Mouse (Mus musculus): ENCODE results near the gene Chpt1. TPM values are rescaled to one million over a fixed set of nuclear protein-coding genes. Genes with fewer than 3 reads are reported as not detected.

Gene Chpt1
- polyA plus RNA-seq, 1 experiment from 2014 or later: 25.0 TPM

DNA sequence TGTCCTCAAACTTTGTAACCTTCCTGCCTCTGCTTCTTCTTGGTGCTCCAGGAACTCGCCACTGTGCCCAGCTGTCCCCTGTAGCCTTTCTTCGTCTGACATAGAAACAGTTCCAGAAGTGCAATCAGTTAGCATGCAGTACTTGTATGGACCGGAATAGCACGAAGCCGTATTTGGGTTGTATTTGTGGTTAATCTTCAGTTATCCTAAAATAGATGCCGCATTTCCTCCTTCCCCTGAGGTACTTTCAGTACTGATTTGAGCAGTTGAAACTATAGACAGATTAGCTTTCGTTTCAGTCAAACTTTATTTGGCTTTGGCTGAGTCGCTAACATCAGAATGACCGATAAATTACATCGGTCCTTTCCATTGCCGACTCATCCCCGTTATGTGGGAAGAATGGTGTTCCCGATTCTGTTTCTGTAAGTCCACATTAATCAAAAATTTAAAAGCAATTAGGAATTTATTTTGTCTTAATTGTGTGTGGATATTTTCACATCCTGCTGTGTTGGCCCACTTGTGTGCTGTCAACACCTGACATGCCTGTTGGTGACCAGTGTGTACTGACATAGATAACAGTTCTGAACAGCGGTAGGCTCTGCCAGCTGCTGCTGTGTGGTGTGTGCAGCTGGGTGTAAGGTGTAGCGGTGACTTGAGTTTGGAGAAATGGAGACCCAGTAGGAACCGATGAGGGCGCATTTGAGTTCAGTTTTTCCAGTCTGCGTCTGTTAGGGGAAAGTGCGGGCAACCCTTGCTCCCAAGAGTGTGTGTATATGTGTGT, 83.0 kb downstream of the Chpt1 start:
- Histone ChIP-seq H3K9me3 (replicated peaks) (no peaks in the 10 kb centered on the region), H3K27ac (no peak overlapping the region), H3K4me2 (replicated peaks) (no peak overlapping the region), H3K4me1 (no peaks in the 10 kb centered on the region), H3K9ac (no peak overlapping the region), H3K27me3 (no peaks in the 10 kb centered on the region), H3K4me3 (no peak overlapping the region), H3K36me3 (peaks cover 9% of the 10 kb centered on the region)
- ATAC-seq (ENCODE audit: low FRiP score): no peak
- 94% methylated on average over 19 of the region's 19 CpGs for WGBS

DNA sequence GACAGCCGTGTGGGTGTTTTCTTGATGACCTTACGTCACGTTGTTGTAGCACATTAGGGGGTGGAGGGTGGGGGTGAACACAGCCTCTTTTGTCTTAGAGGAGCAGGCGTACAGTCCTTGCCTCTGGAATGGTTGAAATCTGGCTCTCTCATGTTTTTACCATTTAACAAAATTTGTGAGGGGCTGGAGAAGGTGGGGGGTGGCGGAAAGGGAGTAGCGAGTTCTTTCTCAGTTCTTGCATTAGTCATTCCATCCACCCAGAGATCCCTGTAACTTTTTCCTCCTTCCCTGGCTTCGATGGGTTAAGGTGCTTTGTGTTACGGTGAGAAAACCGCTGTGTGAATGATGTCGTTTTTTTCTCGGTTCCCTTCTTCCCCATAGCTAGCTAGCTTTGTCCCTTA, 83.7 kb downstream of the Chpt1 start:
- Histone ChIP-seq H3K4me2 (replicated peaks) (no peak overlapping the region), H3K4me3 (no peak overlapping the region), H3K9ac (no peak overlapping the region), H3K27me3 (no peaks in the 10 kb centered on the region), H3K9me3 (replicated peaks) (no peaks in the 10 kb centered on the region), H3K27ac (no peak overlapping the region), H3K36me3 (peaks cover 9% of the 10 kb centered on the region), H3K4me1 (no peaks in the 10 kb centered on the region)
- WGBS: 78% methylated on average over 11 of the region's 11 CpGs
- no peak for ATAC-seq (ENCODE audit: low FRiP score)

DNA sequence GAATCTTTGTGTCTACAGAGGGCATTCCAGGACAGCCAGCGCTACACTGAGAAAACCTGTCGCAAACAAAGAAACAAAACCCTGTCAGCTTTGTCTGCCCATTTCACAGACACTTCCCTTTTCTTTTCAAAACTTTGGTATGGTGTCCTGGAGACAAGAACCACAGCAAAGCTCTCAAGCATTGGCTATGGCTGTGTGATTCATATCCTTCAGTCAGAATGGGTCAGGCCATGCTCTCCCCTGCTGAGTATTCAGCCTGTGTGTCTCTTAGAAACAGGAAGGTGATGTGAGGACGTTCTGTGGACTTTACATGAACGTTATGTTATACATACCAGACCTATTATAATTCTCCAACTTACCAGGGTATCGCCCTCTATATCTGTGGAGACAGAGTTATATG, 86.2 kb downstream of the Chpt1 start:
- no peaks in the 10 kb centered on the region for H3K27me3 ChIP-seq
- no peaks in the 10 kb centered on the region for H3K9me3 ChIP-seq (replicated peaks)
- H3K4me1 ChIP-seq: no peaks in the 10 kb centered on the region
- peaks cover 9% of the 10 kb centered on the region for H3K36me3 ChIP-seq
- H3K9ac ChIP-seq: no peak overlapping the region
- no peak overlapping the region for H3K27ac ChIP-seq
- no peak overlapping the region for H3K4me2 ChIP-seq (replicated peaks)
- no peak for ATAC-seq (ENCODE audit: low FRiP score)
- H3K4me3 ChIP-seq: no peak overlapping the region
- WGBS: 89% methylated on average over 5 of the region's 5 CpGs

DNA sequence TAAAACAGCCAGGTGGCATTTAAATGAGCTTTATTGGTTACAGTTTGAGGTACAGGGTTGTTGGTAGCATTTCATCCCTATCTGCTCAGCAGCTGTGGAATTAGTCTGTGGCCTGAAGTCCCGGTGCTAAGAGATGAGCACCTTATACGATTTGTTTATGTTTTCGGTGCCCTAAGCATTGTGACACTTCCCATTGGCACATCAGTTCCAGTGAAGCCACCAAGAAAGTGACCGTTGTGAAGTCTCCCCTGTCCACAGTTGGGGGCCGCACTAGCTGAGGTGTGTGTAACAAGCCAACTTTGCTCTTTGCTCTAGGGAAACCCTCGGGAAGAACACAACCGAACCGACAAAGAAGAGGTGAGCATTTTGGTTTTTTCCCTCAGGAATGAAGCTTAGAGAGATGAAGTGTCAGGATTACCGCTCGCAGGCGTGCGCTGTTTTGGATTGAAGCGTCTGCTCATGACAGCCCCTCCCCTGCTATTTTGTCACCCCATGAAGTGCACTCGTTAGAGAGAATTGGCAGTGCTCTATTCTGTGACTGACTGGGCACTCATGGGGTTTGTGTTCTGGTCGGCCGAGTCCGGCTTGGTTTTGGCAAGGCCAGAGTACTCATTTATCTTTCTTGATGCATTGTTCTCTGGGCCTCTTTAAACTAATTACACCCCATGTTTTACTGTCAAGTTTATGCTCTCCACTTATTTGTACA, 91.4 kb downstream of the Chpt1 start:
- no peaks in the 10 kb centered on the region for H3K36me3 ChIP-seq
- no peak overlapping the region for H3K27ac ChIP-seq
- ATAC-seq (ENCODE audit: low FRiP score): no peak
- no peaks in the 10 kb centered on the region for H3K27me3 ChIP-seq
- H3K9ac ChIP-seq: no peak overlapping the region
- H3K9me3 ChIP-seq (replicated peaks): no peaks in the 10 kb centered on the region
- no peaks in the 10 kb centered on the region for H3K4me1 ChIP-seq
- WGBS: 77% methylated on average over 17 of the region's 17 CpGs
- H3K4me2 ChIP-seq (replicated peaks): no peak overlapping the region
- no peak overlapping the region for H3K4me3 ChIP-seq

DNA sequence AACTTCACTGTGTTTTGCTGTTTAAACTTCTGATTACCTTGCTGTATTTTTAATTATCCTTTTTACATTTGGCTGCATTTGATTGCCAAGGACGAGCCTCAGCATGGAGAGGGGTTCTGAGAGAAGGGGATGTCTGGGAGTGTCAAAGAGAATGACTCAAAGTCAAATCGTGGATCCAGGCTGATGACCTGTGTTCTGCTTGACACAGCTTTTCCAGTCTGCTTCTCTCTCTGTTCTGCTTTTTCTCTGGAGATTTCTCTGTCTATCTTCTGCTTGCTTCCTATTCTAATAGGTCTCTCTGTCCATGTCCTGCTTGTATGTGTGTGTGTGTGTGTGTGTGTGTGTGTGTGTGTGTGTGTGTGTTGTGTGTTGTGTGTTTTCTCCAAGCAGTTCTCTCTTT, 94.1 kb downstream of the Chpt1 start:
- Histone ChIP-seq H3K4me3 (no peak overlapping the region), H3K27me3 (no peaks in the 10 kb centered on the region), H3K36me3 (no peaks in the 10 kb centered on the region), H3K9ac (no peak overlapping the region), H3K4me1 (no peaks in the 10 kb centered on the region), H3K9me3 (replicated peaks) (no peaks in the 10 kb centered on the region), H3K4me2 (replicated peaks) (no peak overlapping the region), H3K27ac (no peak overlapping the region)
- ATAC-seq (ENCODE audit: low FRiP score): no peak
- 78% methylated on average over 2 of the region's 2 CpGs for WGBS

DNA sequence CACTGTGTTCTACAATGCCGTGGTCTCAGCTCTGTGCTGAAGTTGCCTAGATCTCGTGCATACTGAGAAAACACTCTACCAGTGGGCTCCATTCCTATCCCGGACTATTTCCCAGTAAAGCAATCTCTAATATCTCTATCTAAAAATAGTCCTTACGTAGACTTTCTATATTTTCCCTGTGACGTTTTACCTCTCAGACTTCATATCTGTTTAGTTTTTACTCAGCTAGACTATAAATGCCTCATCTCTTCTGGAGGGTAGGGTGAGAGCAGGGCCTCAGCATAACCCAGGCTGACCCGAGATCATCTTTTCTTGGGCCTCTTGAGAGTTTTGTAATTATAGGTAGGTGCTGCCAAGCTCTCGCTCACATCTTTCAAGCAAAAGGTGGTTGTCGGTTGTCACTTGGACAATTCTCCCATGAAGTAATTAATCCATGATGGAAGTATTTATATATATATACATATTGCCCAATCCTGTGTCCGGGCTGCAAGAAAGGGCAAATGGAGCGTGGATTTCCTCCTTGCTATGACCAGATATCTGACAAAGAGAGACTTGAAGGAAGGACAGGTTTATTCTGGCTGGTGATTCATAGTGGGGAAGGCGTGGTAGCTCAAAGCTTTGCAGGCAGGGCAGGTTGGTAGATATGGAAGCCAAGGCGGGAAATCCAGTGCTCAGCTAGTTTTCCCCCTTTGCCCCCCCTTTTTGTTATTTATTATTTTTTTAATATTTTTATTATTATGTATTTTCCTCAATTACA, 95.8 kb downstream of the Chpt1 start:
- H3K4me1 ChIP-seq: no peaks in the 10 kb centered on the region
- H3K27me3 ChIP-seq: no peaks in the 10 kb centered on the region
- no peak overlapping the region for H3K27ac ChIP-seq
- no peak overlapping the region for H3K4me3 ChIP-seq
- no peak overlapping the region for H3K9ac ChIP-seq
- 92% methylated on average over 12 of the region's 12 CpGs for WGBS
- no peak for ATAC-seq (ENCODE audit: low FRiP score)
- no peaks in the 10 kb centered on the region for H3K36me3 ChIP-seq
- H3K4me2 ChIP-seq (replicated peaks): no peak overlapping the region
- H3K9me3 ChIP-seq (replicated peaks): no peaks in the 10 kb centered on the region

DNA sequence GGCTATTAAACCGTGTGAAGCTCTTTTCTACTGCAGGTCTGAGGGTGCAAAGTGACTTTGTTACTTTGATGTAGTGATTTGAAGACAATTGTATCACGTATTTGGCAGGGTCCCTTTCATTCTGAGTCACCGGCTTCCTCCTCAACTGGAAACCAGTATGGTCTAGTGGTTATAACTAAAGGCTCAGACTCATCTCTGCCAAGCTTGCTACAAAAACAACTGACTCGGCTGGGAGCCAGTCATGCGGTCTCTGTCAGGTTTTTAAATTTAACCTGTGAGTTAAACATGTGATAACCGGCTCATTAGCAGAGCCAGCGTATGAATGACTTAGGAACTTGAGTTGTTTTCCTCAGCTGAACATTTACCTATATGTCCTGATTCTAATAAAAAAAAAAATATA, 98.1 kb downstream of the Chpt1 start:
- Histone ChIP-seq H3K4me1 (no peaks in the 10 kb centered on the region), H3K9ac (no peak overlapping the region), H3K9me3 (replicated peaks) (no peaks in the 10 kb centered on the region), H3K27ac (no peak overlapping the region), H3K27me3 (no peaks in the 10 kb centered on the region), H3K36me3 (0 out of 2 replicates have a peak, but pooled peaks cover 3% of the 10 kb centered on the region), H3K4me3 (no peak overlapping the region), H3K4me2 (replicated peaks) (no peak overlapping the region)
- ATAC-seq (ENCODE audit: low FRiP score): no peak
- 85% methylated on average over 7 of the region's 7 CpGs for WGBS

DNA sequence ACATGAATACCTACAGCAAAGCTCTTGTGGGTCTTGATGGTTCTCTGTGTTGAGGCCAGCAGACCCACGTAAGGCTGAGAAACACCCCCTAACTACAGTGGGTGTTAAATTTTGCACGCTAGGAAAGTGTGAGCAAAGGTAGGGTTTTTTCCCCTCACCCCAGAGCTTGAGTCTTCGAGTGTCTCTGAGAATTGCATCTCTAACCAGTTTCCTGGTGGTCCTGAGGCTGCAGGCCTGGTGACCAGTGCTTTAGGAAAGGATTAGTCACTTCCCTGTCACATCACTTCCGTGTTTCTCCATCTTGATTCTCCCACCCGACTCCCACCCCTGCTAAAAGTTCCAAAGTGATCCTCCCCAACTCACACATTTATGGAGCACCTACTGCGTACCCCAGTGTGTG, 99.7 kb downstream of the Chpt1 start:
- Histone ChIP-seq H3K27me3 (no peaks in the 10 kb centered on the region), H3K27ac (no peak overlapping the region), H3K36me3 (0 out of 2 replicates have a peak, but pooled peaks cover 3% of the 10 kb centered on the region), H3K4me1 (no peaks in the 10 kb centered on the region), H3K4me3 (no peak overlapping the region), H3K4me2 (replicated peaks) (no peak overlapping the region), H3K9me3 (replicated peaks) (no peaks in the 10 kb centered on the region), H3K9ac (no peak overlapping the region)
- no peak for ATAC-seq (ENCODE audit: low FRiP score)
- WGBS: 91% methylated on average over 6 of the region's 6 CpGs

DNA sequence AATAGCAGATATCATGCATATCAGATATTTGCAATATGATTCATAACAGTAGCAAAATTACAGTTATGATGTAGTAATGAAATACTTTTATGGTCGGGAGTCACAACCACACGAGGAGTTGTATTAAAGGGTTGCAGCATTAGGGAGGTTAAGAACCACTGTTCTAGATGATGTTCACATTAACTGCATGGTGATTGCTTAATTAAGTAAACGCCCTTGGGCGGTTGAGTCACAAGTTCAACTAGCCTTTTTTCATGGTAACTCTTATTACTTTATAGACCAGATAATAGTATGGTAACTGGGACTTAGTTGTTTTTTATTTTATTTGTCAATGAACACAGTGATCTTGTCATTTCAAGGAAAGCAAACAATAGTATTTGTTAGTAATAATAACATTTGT, 100.9 kb downstream of the Chpt1 start:
- H3K27ac ChIP-seq: no peak overlapping the region
- 94% methylated on average over 4 of the region's 4 CpGs for WGBS
- H3K9me3 ChIP-seq (replicated peaks): no peaks in the 10 kb centered on the region
- 0 out of 2 replicates have a peak, but pooled peaks cover 3% of the 10 kb centered on the region for H3K36me3 ChIP-seq
- ATAC-seq (ENCODE audit: low FRiP score): no peak
- H3K27me3 ChIP-seq: no peaks in the 10 kb centered on the region
- H3K4me3 ChIP-seq: no peak overlapping the region
- no peak overlapping the region for H3K9ac ChIP-seq
- H3K4me1 ChIP-seq: no peaks in the 10 kb centered on the region
- H3K4me2 ChIP-seq (replicated peaks): no peak overlapping the region

Other genes starting within 250 kb of the Chpt1 start
- 0.58 and 0.82 TPM in 2 replicates for gene Dram1, start 125.0 kb downstream of the Chpt1 start, polyA plus RNA-seq (2016; fragmentation: Nextera tagmentation; extraction: Ambion mirVana)
- 15.2 and 18.3 TPM in 2 replicates for gene Gnptab, start 124.9 kb downstream of the Chpt1 start, polyA plus RNA-seq (2016; fragmentation: Nextera tagmentation; extraction: Ambion mirVana)
- gene Sycp3, start 44.5 kb downstream of the Chpt1 start, polyA plus RNA-seq (2016; fragmentation: Nextera tagmentation; extraction: Ambion mirVana): 0.46 TPM in 1 of 2 replicates, not detected in the other
- 12.1 and 16.9 TPM in 2 replicates for gene Mybpc1, start 101.1 kb upstream of the Chpt1 start, polyA plus RNA-seq (2016; fragmentation: Nextera tagmentation; extraction: Ambion mirVana)
- gene Spic, start 180.9 kb upstream of the Chpt1 start, polyA plus RNA-seq (2016; fragmentation: Nextera tagmentation; extraction: Ambion mirVana): not detected in 2 replicates
- 144 and 149 TPM in 2 replicates for gene Arl1, start 226.8 kb upstream of the Chpt1 start, polyA plus RNA-seq (2016; fragmentation: Nextera tagmentation; extraction: Ambion mirVana)